Mouse (Mus musculus) gastrocnemius, adult 18-20 months (tissue): ENCODE data around the gene Tprkb. TPM values are rescaled to one million over a fixed set of nuclear protein-coding genes. Genes with fewer than 3 reads are reported as not detected.
A peak's percentile ranks its signal among the peaks of the same experiment; 100 is the strongest.
"Not testable (repeated sequence)": the region's sequence is repeated elsewhere in the genome, so short reads cannot be mapped to it uniquely, and the experiment has no call there.

Experiments
- DNase-seq: peaks from one replicate; pipeline ENCODE4 v3.0.0; 2021; ENCODE audit warnings: low spot score
- long read RNA-seq, 2 experiments: library from polyadenylated mRNA; stranded (forward); transcript quantifications; one replicate each; pipeline ENCODE4 v2.0.0; 2021
- total RNA-seq, 2 experiments: library from RNA; stranded (reverse); gene quantifications; 2 replicates each; pipeline ENCODE4 v1.2.3; 2021

The Tprkb gene
- 10 to 100 TPM; 15.5 to 16.3 TPM for total RNA-seq
- long read RNA-seq, experiment 1, transcript Tprkb-201 (6 exons, 2,103 nt): major isoform, 9 of 14 reads
- long read RNA-seq, experiment 1, partial matches to known transcripts: 0 of 14 reads
- long read RNA-seq, experiment 1, other reads (novel, unspliced or antisense): 4 of 14 reads
- long read RNA-seq, experiment 2, transcript Tprkb-201 (6 exons, 2,103 nt): major isoform, 12 of 25 reads
- long read RNA-seq, experiment 2, partial matches to known transcripts: 2 of 25 reads
- long read RNA-seq, experiment 2, other reads (novel, unspliced or antisense): 8 of 25 reads

- no peak for DNase-seq
Observed at GRCm38 (mm10) chr6:85911587-85911986, at the start of gene Tprkb. Gene Tprkb, plus strand, starts transcription at chr6:85911865.

GRCm38 (mm10) chr6:85862565-85862964 is 49.1 kb upstream of the Tprkb start:
- DNase-seq: no peak

DNA sequence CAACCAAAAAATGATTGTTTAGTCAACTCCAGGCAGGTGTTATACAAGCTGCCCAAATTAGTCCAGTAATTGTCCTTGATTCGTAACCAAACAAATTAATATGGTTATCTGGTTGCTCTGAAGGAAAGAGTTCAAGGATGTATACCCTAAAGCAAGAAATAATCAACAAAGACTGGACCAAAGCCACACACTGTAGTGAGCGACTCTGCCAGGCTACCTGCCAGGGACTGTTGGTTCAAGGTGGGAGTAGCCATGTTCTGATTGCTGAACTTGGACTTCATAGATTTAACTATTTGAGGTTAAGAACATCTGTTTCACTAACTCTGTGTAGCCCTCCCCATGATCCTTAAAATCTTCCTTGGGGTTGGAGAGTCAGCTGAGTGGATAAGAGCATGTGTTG is 48.5 kb upstream of the Tprkb start:
- DNase-seq: no peak

DNA sequence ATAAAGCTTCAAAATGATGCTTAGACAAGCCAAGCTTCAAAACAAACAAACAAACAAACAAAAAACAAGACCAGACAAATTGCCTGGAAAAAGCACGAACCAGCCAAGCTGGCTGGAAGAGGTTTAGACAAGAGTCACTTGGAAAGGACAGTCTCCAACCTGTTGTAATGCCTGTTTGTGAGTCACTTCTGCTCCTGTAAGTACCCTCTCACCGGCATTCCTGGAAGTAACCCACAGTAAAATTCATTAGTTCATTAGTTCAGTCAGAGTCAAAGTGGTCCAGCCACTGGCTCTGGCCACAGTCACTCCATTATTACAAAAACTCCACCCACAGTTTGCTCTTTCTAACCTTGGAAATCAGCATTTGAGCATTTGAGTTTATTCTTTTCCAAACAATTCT is 47.8 kb upstream of the Tprkb start:
- DNase-seq: no peak

GRCm38 (mm10) chr6:85864900-85865639 is 46.6 kb upstream of the Tprkb start:
- DNase-seq: peak; percentile 5

- peak; percentile 20 for DNase-seq
Observed at GRCm38 (mm10) chr6:85866166-85866565, 45.5 kb upstream of the Tprkb start.

GRCm38 (mm10) chr6:85866995-85867394 is 44.7 kb upstream of the Tprkb start:
- DNase-seq: not testable (repeated sequence)

- no peak for DNase-seq
Observed at GRCm38 (mm10) chr6:85867726-85868690, 43.7 kb upstream of the Tprkb start.

GRCm38 (mm10) chr6:85869006-85869405 is 42.7 kb upstream of the Tprkb start, which contains the start of gene Nat8f2:
Gene Nat8f2, minus strand, starts transcription at chr6:85869158.
- DNase-seq: not testable (repeated sequence)

GRCm38 (mm10) chr6:85883246-85883645 is 28.4 kb upstream of the Tprkb start:
- DNase-seq: not testable (repeated sequence)

DNA sequence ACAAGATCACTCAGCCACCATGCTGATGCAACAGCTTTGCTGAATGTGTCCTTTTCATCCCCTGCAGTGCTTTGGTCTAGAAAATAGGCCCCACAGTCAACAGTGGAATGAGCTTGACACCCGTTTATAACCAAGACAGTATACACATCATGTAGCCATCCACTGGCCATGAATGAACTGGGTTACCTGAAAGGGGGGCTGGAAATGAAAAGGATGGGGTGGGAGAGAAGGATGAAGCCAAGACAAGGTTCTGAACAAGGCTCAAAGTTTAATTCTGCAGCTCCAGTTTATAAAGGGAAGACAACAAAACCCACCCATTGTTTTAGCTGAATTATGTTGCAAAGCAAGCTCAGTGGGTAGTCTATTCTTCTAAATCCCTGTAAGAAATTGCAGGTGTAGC is 27.4 kb upstream of the Tprkb start:
- no peak for DNase-seq

- DNase-seq: no peak
Observed at GRCm38 (mm10) chr6:85888961-85889360, 22.7 kb upstream of the Tprkb start.

GRCm38 (mm10) chr6:85895061-85895648 is 16.5 kb upstream of the Tprkb start:
- DNase-seq: not testable (repeated sequence)

DNA sequence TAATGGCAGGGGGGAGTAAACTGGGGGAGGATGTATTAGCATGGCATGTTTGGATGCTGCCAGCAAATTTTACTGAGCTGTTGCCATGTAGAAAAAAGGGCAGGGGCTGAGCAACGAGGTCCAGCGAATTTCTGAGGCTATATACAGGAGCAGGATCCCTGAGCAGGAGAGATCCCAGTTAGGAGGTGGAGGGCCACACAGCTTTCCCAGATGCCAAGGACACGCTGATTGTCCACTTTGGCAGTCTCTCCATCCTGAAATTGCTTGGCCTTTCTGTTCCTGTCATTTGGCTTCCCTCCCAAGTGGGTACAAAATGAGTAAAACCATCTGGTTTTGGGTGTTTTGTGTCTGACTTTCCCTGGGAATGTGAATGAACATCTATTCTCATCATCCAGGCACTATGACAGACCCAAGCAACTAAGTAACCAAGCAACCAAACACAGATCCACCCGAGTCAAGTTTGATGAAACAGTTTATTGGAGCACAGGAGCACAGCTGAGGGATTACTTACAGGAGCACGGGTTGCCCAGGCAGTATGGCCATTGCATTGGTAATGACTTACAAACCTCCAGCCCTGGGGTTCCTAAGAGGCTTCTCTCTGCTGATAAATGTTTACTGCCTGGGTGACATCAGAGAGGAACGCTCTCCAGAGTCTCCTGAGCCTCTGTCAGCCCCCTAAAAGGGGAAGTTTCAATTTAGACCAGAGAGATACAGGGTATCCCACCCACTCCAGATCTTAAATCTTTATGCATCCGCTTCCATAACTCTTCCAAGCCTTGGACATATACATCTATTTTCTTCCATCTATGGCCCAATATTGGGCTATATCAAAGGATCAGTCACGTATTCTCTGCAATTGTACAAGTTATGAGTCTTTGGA is 12.8 kb upstream of the Tprkb start:
- DNase-seq: not testable (repeated sequence)

- no peak for DNase-seq
Observed at GRCm38 (mm10) chr6:85902303-85902702, 9.4 kb upstream of the Tprkb start.

DNA sequence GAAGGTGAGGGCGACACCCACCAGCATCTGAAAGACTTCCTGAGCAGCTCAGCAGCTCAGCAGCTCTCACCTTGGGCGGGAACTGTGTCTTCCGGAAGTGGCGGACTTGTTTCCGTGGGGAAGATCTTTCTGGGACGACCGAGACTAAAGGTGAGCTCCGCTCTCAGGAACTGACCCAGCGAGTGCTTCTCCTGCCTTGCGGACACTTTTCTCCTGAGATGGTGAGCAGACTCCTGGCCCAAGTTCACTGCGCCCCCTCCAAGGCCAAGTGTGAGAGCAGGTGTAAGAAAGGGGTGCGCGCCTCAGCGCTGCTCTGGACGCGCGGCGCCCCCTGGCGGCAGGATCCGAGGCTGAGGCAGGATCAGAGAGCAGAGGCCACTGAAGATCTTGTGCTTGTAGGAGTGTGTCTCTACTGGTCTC is 7.0 kb upstream of the Tprkb start, which contains the start of gene Nat8f4:
Nat8f4 (minus strand) TSS at position 243 of the 420 bp plus-strand sequence.
- DNase-seq: peak; percentile 69

GRCm38 (mm10) chr6:85906911-85907351 is 4.7 kb upstream of the Tprkb start:
- DNase-seq: not testable (repeated sequence)

DNA sequence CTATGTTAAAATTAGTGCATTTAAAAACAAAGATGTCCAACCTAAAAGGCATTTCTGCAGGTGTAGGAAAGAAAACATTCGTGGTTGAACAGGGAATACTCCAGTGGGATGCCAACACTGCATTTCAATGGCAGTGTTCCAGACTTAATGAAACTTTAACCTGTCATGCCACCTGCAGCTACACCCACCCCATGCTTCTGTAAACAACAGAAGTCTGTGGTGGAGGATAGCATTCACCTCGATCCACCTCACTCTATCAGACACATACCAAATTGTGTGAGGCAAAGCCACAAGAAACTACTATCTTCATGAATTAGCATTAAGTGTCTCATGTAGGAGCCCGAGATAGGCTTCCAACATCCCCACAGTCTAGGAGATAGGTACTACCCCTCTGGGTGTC is 3.3 kb upstream of the Tprkb start:
- DNase-seq: no peak

- DNase-seq: no peak
Observed at GRCm38 (mm10) chr6:85909704-85910103, 2.0 kb upstream of the Tprkb start.

DNA sequence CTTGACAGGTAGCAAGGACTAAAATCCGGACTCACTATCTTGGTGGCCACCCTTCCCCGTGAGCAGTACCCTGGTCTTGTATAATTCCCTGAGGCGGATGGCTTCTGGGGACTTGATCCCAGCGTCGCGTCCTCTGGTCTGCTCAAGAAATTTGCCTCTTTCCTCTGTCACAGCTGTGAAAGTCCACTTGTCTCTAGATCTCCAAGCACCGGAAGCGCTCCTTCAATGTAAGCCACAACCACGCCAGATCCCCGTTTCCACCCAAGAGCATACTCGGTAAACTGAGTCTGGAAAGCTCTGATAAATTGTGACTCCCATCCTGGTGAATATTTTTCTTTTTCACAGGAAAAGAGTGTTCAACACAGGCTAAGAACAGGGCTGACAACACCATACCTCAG is 3.5 kb downstream of the Tprkb start:
- DNase-seq: peak; percentile 9
